Mouse (Mus musculus) embryonic facial prominence, embryonic 14.5 days (tissue): ENCODE results near the gene Prrg2. TPM values are rescaled to one million over a fixed set of nuclear protein-coding genes. Genes with fewer than 3 reads are reported as not detected.

Experiments used
- ATAC-seq: fragments of 200-750 bp; cut with Nextera tagmentation; 2 replicates; pipeline ENCODE4 v1.8.0; 2017; ENCODE audit warnings: low read depth, moderate number of reproducible peaks, moderate TSS enrichment
- DNase-seq: peaks from one replicate; pipeline ENCODE4 v3.0.0-alpha.2; 2015; ENCODE audit warnings: low spot score
- H3K27ac ChIP-seq: fragments of 300-500 bp; sonication (generic); replicated peaks from 2 replicates; pipeline ENCODE4 v1.5.1; 2014; ENCODE audit warnings: low read depth, mild to moderate bottlenecking, low read length, moderate library complexity
- H3K27me3 ChIP-seq: fragments of 300-500 bp; sonication (generic); replicated peaks from 2 replicates; pipeline ENCODE4 v1.6.1; 2014; ENCODE audit warnings: low read length; ENCODE audit not compliant: control insufficient read depth, insufficient read depth
- H3K36me3 ChIP-seq: fragments of 300-500 bp; sonication (generic); 2 replicates; pipeline ENCODE4 v1.6.1; 2014; ENCODE audit warnings: low read length, mixed read lengths; ENCODE audit not compliant: control insufficient read depth, insufficient read depth
- H3K4me1 ChIP-seq: fragments of 300-500 bp; sonication (generic); 2 replicates; pipeline ENCODE4 v1.6.1; 2014; ENCODE audit warnings: antibody characterized with exemption, low read length; ENCODE audit not compliant: control insufficient read depth, insufficient read depth
- H3K4me2 ChIP-seq: fragments of 300-500 bp; sonication (generic); 2 replicates; pipeline ENCODE4 v1.6.1; 2014; ENCODE audit warnings: low read depth, mild to moderate bottlenecking, low read length, moderate library complexity, mixed read lengths
- H3K4me3 ChIP-seq: fragments of 300-500 bp; sonication (generic); 2 replicates; pipeline ENCODE4 v1.5.1; 2014; ENCODE audit warnings: low read depth, mild to moderate bottlenecking, low read length
- H3K9ac ChIP-seq: fragments of 300-500 bp; sonication (generic); 2 replicates; pipeline ENCODE4 v1.6.1; 2014; ENCODE audit warnings: low read depth, mild to moderate bottlenecking, low read length, moderate library complexity, mixed read lengths
- H3K9me3 ChIP-seq: fragments of 300-500 bp; sonication (generic); 2 replicates; pipeline ENCODE4 v1.6.1; 2016; ENCODE audit warnings: low read length; ENCODE audit not compliant: control insufficient read depth
- WGBS: fragments of 180-500 bp; shearing (Covaris S2); extraction: QIAGEN DNeasy Blood & Tissue Kit; methylation state at CpG from one replicate; pipeline ENCODE4 v1.1.7; 2014; 5-methylcytosine and 5-hydroxymethylcytosine counted together
- polyA plus RNA-seq: library from polyadenylated mRNA; unstranded; fragments of >200 nt; fragmentation: Nextera tagmentation; extraction: Ambion mirVana; gene quantifications from 2 replicates; pipeline ENCODE4 v1.2.1, GENCODE M21; 2014

Prrg2 gene
- polyA plus RNA-seq, 1 experiment from 2014 or later = 20.9 TPM

DNA sequence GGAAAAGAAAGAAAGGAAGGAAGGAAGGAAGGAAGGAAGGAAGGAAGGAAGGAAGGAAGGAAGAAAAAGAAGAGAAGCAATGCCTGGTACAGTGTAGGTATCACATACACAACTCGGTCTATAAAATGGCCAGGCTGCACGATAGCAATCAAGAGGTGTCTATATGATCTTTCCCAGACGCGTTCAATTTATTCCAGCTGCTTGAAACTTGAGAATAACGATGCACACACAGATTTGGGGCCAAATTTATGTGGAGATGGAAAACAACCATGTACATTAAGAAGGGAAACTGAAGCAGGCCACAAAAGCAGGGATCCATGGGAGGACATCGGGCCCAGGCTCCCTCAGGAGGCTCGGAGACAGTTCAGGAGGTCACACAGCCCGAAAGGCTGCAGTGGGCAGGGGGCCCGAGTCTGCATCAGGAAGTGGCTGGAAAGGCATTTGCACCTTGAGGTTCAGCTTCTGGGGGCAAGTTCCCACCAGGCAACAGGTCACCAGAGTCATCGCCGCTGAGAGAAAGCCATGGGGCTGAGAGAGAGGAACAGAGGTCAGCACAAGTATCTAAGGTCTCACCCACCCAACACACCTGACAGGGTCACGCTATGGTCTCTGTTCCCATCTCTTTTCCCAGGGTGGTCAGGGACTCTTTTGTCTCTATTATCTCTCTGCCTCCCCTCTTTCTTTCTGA lies 30.5 kb upstream of the Prrg2 start:
- no peaks in the 10 kb centered on the region for H3K9me3 ChIP-seq
- H3K36me3 ChIP-seq = peaks cover 24% of the 10 kb centered on the region
- peak overlapping the region; percentile 97 for H3K27ac ChIP-seq
- ATAC-seq = no peak
- H3K4me3 ChIP-seq = no peak overlapping the region
- H3K9ac ChIP-seq = no peak overlapping the region
- no peaks in the 10 kb centered on the region for H3K27me3 ChIP-seq
- H3K4me2 ChIP-seq = peak overlapping the region; percentile 70
- peaks cover 12% of the 10 kb centered on the region for H3K4me1 ChIP-seq
- WGBS = 35% methylated on average over 12 of the region's 12 CpGs
- DNase-seq = peak; percentile 82

DNA sequence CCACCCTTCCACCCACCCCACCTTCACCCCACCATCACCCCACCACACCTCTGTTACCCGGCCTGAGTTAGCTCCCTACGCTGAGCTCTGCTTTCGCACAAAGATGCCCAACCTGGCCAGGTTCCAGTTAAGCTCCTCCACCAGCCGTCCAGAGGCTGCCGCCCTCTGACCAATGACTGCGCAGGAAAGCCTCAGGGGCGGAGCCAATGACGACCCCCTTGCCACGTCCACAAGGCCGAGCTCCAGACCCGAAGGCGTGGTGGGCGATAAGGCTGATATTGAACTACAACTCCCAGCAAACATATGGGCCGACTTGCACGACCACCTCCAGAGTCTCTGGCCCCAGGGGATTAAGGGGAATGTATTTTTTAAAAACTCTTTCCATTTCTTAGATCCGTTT lies 29.6 kb upstream of the Prrg2 start, which contains the start of gene Rcn3:
TSS of gene Rcn3 (minus strand) at position 174 of the 400 bp plus-strand sequence.
- DNase-seq (peak; percentile 99), ATAC-seq (peak; percentile 95)
- peak within 1 kb of the TSS; percentile 70 for H3K4me2 ChIP-seq
- no peaks in the 10 kb centered on the region for H3K9me3 ChIP-seq
- WGBS = 1% methylated on average over 15 of the region's 16 CpGs
- no peaks in the 10 kb centered on the region for H3K27me3 ChIP-seq
- peak within 1 kb of the TSS; percentile 67 for H3K4me3 ChIP-seq
- peaks cover 12% of the 10 kb centered on the region for H3K4me1 ChIP-seq
- peak within 1 kb of the TSS; percentile 87 for H3K9ac ChIP-seq
- H3K36me3 ChIP-seq = peaks cover 27% of the 10 kb centered on the region
- H3K27ac ChIP-seq = peak within 1 kb of the TSS; percentile 97

DNA sequence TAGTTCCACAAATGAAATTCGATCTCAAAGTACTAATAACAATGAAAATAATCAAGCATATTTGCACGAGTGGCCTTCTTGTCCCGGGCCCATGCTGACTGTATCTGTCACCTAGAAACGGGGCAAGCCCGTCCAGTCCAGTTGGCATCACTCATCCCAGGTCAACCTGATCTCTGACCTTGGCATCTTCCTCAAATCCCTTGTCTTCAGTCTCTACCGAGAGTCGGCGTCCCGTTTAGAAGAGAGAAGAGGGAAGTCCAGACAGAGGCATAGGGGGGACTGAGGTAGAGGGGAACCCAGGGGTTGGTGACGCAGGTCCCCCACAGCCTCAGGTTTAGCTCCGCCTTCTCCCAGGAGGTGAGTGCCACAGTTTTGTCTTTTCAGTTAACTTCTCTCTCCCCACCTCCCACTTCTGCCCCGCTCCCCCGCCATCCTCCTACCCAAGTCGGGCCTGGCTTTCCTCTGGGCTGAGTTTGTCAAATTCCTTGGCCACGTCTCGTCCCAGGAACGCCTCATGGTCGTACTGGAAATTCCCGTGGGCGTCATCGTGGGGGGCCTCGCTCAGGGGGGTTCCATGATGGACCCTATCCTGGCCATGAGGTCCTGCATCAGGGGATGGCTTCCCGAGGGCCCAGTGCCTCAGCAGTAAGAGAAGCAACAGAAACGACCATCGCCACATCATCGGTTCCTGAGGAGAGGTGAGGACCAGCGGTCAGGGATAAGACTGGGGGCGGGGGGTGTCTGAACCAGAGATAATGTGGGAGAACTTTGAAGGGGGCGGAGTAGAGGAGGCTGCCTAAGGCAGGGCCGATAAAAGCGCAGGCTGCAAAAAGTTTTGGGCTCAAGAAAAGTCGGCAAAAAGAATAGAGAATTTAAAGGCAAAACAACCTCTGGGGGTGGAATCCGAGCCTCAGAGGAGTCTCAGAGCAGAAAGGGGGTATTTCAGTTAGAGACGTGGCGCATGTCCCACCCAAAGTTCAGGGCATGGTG lies 28.8 kb upstream of the Prrg2 start:
- Histone ChIP-seq H3K4me3 (peak overlapping the region; percentile 67), H3K27ac (peak overlapping the region; percentile 97), H3K9ac (peak overlapping the region; percentile 87), H3K4me2 (peak overlapping the region; percentile 70), H3K36me3 (peaks cover 33% of the 10 kb centered on the region), H3K27me3 (no peaks in the 10 kb centered on the region), H3K4me1 (peaks cover 12% of the 10 kb centered on the region), H3K9me3 (no peaks in the 10 kb centered on the region)
- 9% methylated on average over 35 of the region's 35 CpGs for WGBS
- DNase-seq = peak; percentile 61
- peak; percentile 50 for ATAC-seq

DNA sequence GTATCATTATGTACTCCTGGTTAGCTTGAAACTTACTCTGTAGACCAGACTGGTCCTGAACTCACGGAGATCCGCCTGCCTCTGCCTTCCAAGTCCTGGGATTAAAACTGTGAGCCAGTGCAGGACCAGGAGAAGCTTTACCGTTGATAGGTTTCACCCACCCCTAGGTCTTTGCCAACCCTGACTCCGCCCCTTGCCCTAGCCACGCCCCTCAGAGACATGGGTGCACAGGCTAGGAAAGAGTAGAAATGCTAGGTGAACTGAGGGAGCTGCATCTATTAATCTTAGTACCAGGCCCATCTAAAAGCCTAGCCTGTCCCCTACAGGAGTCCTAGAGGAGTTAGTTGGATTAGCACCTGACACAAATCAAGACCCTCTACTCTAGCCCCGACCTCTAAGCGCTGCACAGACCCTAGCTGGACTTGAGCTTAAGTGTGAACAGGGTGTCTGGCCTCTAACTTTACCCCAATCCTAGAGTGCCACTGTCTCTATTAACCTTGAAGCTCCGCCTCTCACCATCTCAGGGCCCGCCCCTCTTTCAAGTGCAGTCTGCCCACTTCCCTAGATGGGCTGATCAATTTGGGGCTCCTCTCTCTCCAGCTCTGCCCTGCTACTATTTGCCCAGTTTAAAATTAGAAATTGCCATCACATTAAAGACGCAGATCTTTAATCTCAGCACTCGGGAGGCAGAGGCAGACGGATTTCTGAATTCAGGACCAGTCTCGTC lies 27.9 kb upstream of the Prrg2 start:
- Histone ChIP-seq H3K9ac (peak overlapping the region; percentile 87), H3K36me3 (peaks cover 36% of the 10 kb centered on the region), H3K4me1 (peaks cover 12% of the 10 kb centered on the region), H3K4me2 (peak overlapping the region; percentile 70), H3K27ac (peak overlapping the region; percentile 97), H3K4me3 (peak overlapping the region; percentile 67), H3K9me3 (no peaks in the 10 kb centered on the region), H3K27me3 (no peaks in the 10 kb centered on the region)
- WGBS = 80% methylated on average over 13 of the region's 13 CpGs
- no peak for DNase-seq
- ATAC-seq = no peak

DNA sequence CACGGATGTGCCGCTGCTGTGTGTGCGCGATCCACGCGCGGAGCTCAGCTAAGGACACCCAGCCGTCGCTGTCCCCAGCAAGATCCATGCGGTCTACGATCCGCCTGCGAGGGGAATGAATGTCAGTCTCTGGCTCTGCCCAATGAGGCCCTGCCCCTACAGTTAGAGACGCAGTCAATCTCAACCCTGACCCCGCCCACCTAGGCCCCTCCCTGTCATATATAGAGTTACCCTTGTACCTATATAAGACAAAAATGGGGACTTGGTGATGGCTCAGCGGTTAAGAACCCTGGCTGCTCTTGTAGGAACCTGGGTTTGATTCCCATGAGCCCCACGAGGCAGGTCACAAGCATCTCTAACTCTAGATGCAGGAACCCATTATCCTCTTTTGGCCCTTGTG lies 26.1 kb upstream of the Prrg2 start:
- Histone ChIP-seq H3K36me3 (peaks cover 55% of the 10 kb centered on the region), H3K9ac (no peak overlapping the region), H3K4me2 (no peak overlapping the region), H3K9me3 (no peaks in the 10 kb centered on the region), H3K27me3 (no peaks in the 10 kb centered on the region), H3K4me3 (no peak overlapping the region), H3K27ac (no peak overlapping the region), H3K4me1 (peaks cover 12% of the 10 kb centered on the region)
- ATAC-seq = no peak
- 91% methylated on average over 17 of the region's 17 CpGs for WGBS
- no peak for DNase-seq

DNA sequence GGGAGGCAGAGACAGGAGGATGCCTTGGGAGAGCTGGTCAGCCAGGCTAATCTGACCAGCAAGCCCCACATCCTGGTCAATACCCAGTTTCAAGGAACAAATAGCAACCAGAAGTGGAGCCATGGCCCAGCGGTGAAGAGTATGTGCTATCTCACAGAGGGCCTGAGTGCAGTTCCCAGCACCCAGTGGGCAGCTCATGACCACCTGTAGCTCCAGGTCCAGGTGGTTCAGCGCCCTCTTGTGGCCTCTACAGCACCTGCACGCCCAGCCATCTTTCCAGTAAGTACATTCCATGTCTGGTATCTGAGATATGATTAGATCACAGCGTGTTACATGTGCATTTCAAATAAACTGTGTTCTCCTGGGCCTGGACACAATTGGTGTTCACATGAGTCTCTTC lies 23.6 kb upstream of the Prrg2 start:
- WGBS = 78% methylated on average over 4 of the region's 4 CpGs
- no peak overlapping the region for H3K4me2 ChIP-seq
- H3K4me1 ChIP-seq = peaks cover 8% of the 10 kb centered on the region
- DNase-seq = no peak
- no peak overlapping the region for H3K27ac ChIP-seq
- ATAC-seq = no peak
- no peak overlapping the region for H3K9ac ChIP-seq
- H3K27me3 ChIP-seq = no peaks in the 10 kb centered on the region
- no peaks in the 10 kb centered on the region for H3K9me3 ChIP-seq
- H3K36me3 ChIP-seq = peaks cover 72% of the 10 kb centered on the region
- no peak overlapping the region for H3K4me3 ChIP-seq

DNA sequence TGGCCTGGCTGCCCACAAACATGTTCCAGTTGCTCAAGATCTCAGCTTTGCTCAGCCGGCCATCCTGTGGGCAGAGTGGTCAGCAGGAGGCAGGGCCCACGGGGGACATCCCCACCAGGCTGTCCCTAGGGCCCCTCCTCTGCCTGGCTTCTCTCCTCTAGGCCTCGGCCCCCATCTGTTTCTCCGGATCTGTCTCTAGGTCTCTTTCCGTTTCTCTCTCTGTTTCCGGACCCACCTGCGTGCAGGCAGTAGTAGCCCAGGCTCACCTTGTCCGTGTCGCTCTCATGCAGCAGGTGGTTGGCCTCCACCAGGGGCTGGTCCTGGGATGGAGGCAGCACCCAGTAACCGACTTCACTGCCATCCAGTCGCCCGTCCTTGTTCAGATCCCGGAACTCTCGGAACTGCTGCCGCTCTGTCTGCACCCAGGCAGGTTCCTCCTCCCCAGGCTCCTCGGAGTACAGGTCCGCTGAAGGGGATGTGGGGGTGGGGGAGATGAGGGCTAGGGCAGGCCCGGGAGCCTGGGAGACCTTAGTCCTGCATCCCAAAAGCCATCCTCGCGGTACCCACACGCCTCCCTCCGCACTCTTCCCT lies 20.9 kb upstream of the Prrg2 start:
- DNase-seq (no peak), ATAC-seq (no peak)
- Histone ChIP-seq H3K4me1 (peaks cover 4% of the 10 kb centered on the region; the same call in 1 of the 2 replicates), H3K9me3 (no peaks in the 10 kb centered on the region), H3K4me3 (no peak overlapping the region; the same call in 1 of the 2 replicates), H3K4me2 (no peak overlapping the region), H3K27me3 (no peaks in the 10 kb centered on the region), H3K9ac (0 out of 2 replicates have a peak overlapping the region, but pooled peaks have one; percentile 1), H3K27ac (no peak overlapping the region), H3K36me3 (peaks cover 66% of the 10 kb centered on the region)
- 82% methylated on average over 21 of the region's 22 CpGs for WGBS
